Mouse (Mus musculus): Measurements from ENCODE around the gene Cryz. TPM values are rescaled to one million over a fixed set of nuclear protein-coding genes. Genes with fewer than 3 reads are reported as not detected.

Cryz gene
- polyA plus RNA-seq, 1 experiment = 37.9 TPM

GRCm38 (mm10) chr3:154646638-154647442 is 50.3 kb downstream of the Cryz start:
- peak overlapping the region; percentile 67 for H3K4me3 ChIP-seq (ENCODE audit: low read depth, low read length)
- TF ChIP-seq CTCF (IDR thresholded peaks at IDR 0.05; ENCODE audit: low read depth, low read length) = no peak
- peaks cover 2% of the 10 kb centered on the region for H3K4me1 ChIP-seq (ENCODE audit: control insufficient read depth, insufficient read depth, low read length)
- no peak overlapping the region for H3K27ac ChIP-seq (ENCODE audit: insufficient read depth, low read length)
- no peak overlapping the region for H3K9ac ChIP-seq (ENCODE audit: low read depth, poor library complexity, severe bottlenecking)
- H3K9me3 ChIP-seq (replicated peaks; ENCODE audit: control insufficient read depth, insufficient read depth, low read length, poor library complexity, severe bottlenecking) = no peaks in the 10 kb centered on the region
- H3K27me3 ChIP-seq (ENCODE audit: control insufficient read depth, insufficient read depth, low read length, poor library complexity, severe bottlenecking) = no peaks in the 10 kb centered on the region
- no peaks in the 10 kb centered on the region for H3K36me3 ChIP-seq (ENCODE audit: control insufficient read depth, insufficient read depth, low read length, poor library complexity, severe bottlenecking)

GRCm38 (mm10) chr3:154647443-154647780 is 50.9 kb downstream of the Cryz start:
- no peak overlapping the region for H3K4me3 ChIP-seq (ENCODE audit: low read depth, low read length)
- no peak overlapping the region for H3K9ac ChIP-seq (ENCODE audit: low read depth, poor library complexity, severe bottlenecking)
- no peaks in the 10 kb centered on the region for H3K9me3 ChIP-seq (replicated peaks; ENCODE audit: control insufficient read depth, insufficient read depth, low read length, poor library complexity, severe bottlenecking)
- no peaks in the 10 kb centered on the region for H3K27me3 ChIP-seq (ENCODE audit: control insufficient read depth, insufficient read depth, low read length, poor library complexity, severe bottlenecking)
- no peaks in the 10 kb centered on the region for H3K36me3 ChIP-seq (ENCODE audit: control insufficient read depth, insufficient read depth, low read length, poor library complexity, severe bottlenecking)
- TF ChIP-seq CTCF (IDR thresholded peaks at IDR 0.05; ENCODE audit: low read depth, low read length) (no peak), POLR2A (IDR thresholded peaks at IDR 0.05; ENCODE audit: insufficient read depth, low read length) (no peak), EP300 (IDR thresholded peaks at IDR 0.05; ENCODE audit: insufficient read depth, low read depth, low read length) (no peak)
- peaks cover 2% of the 10 kb centered on the region for H3K4me1 ChIP-seq (ENCODE audit: control insufficient read depth, insufficient read depth, low read length)
- no peak overlapping the region for H3K27ac ChIP-seq (ENCODE audit: insufficient read depth, low read length)

GRCm38 (mm10) chr3:154649411-154650285 is 53.1 kb downstream of the Cryz start:
- Histone ChIP-seq H3K9me3 (replicated peaks; ENCODE audit: control insufficient read depth, insufficient read depth, low read length, poor library complexity, severe bottlenecking) (no peaks in the 10 kb centered on the region), H3K36me3 (ENCODE audit: control insufficient read depth, insufficient read depth, low read length, poor library complexity, severe bottlenecking) (no peaks in the 10 kb centered on the region), H3K27me3 (ENCODE audit: control insufficient read depth, insufficient read depth, low read length, poor library complexity, severe bottlenecking) (no peaks in the 10 kb centered on the region), H3K4me1 (ENCODE audit: control insufficient read depth, insufficient read depth, low read length) (peaks cover 2% of the 10 kb centered on the region), H3K27ac (ENCODE audit: insufficient read depth, low read length) (no peak overlapping the region), H3K4me3 (ENCODE audit: low read depth, low read length) (no peak overlapping the region), H3K9ac (ENCODE audit: low read depth, poor library complexity, severe bottlenecking) (no peak overlapping the region)
- TF ChIP-seq CTCF (IDR thresholded peaks at IDR 0.05; ENCODE audit: low read depth, low read length) (no peak), EP300 (IDR thresholded peaks at IDR 0.05; ENCODE audit: insufficient read depth, low read depth, low read length) (0 out of 2 replicates have a peak, but pooled peaks have one; percentile 6)

GRCm38 (mm10) chr3:154651192-154651821 is 54.8 kb downstream of the Cryz start:
- H3K27ac ChIP-seq (ENCODE audit: insufficient read depth, low read length) = no peak overlapping the region
- H3K36me3 ChIP-seq (ENCODE audit: control insufficient read depth, insufficient read depth, low read length, poor library complexity, severe bottlenecking) = no peaks in the 10 kb centered on the region
- no peak overlapping the region for H3K9ac ChIP-seq (ENCODE audit: low read depth, poor library complexity, severe bottlenecking)
- no peaks in the 10 kb centered on the region for H3K9me3 ChIP-seq (replicated peaks; ENCODE audit: control insufficient read depth, insufficient read depth, low read length, poor library complexity, severe bottlenecking)
- no peaks in the 10 kb centered on the region for H3K27me3 ChIP-seq (ENCODE audit: control insufficient read depth, insufficient read depth, low read length, poor library complexity, severe bottlenecking)
- no peak overlapping the region for H3K4me3 ChIP-seq (ENCODE audit: low read depth, low read length)
- H3K4me1 ChIP-seq (ENCODE audit: control insufficient read depth, insufficient read depth, low read length) = peaks cover 2% of the 10 kb centered on the region
- TF ChIP-seq POLR2A (IDR thresholded peaks at IDR 0.05; ENCODE audit: insufficient read depth, low read length) (no peak), EP300 (IDR thresholded peaks at IDR 0.05; ENCODE audit: insufficient read depth, low read depth, low read length) (no peak)

- Histone ChIP-seq H3K36me3 (ENCODE audit: control insufficient read depth, insufficient read depth, low read length, poor library complexity, severe bottlenecking) (no peaks in the 10 kb centered on the region), H3K4me3 (ENCODE audit: low read depth, low read length) (no peak overlapping the region), H3K9ac (ENCODE audit: low read depth, poor library complexity, severe bottlenecking) (no peak overlapping the region), H3K4me1 (ENCODE audit: control insufficient read depth, insufficient read depth, low read length) (peaks cover 2% of the 10 kb centered on the region), H3K9me3 (replicated peaks; ENCODE audit: control insufficient read depth, insufficient read depth, low read length, poor library complexity, severe bottlenecking) (no peaks in the 10 kb centered on the region), H3K27ac (ENCODE audit: insufficient read depth, low read length) (no peak overlapping the region), H3K27me3 (ENCODE audit: control insufficient read depth, insufficient read depth, low read length, poor library complexity, severe bottlenecking) (no peaks in the 10 kb centered on the region)
- TF ChIP-seq EP300 (IDR thresholded peaks at IDR 0.05; ENCODE audit: insufficient read depth, low read depth, low read length) (no peak), POLR2A (IDR thresholded peaks at IDR 0.05; ENCODE audit: insufficient read depth, low read length) (no peak), CTCF (IDR thresholded peaks at IDR 0.05; ENCODE audit: low read depth, low read length) (peak; percentile 87)
Observed at GRCm38 (mm10) chr3:154652581-154653420, 56.3 kb downstream of the Cryz start.
